Mouse (Mus musculus) gastrocnemius, adult 2 months (tissue): ENCODE results near the gene Rbm28. TPM values are rescaled to one million over a fixed set of nuclear protein-coding genes. Genes with fewer than 3 reads are reported as not detected.
A peak's percentile ranks its signal among the peaks of the same experiment; 100 is the strongest.
"Not testable (repeated sequence)": the region's sequence is repeated elsewhere in the genome, so short reads cannot be mapped to it uniquely, and the experiment has no call there.

Experiments used
- DNase-seq: peaks from one replicate; pipeline ENCODE4 v3.0.0; 2022
- H3K27ac ChIP-seq: fragments of 200-600 bp; 2 replicates; pipeline ENCODE4 v1.8.1; 2022; ENCODE audit warnings: mild to moderate bottlenecking
- H3K4me3 ChIP-seq: fragments of 200-600 bp; 2 replicates; pipeline ENCODE4 v1.8.1; 2022; ENCODE audit warnings: mild to moderate bottlenecking, moderate library complexity
- CTCF ChIP-seq: fragments of 200-600 bp; IDR thresholded peaks from 2 replicates; pipeline ENCODE4 v1.8.1; 2022; ENCODE audit warnings: antibody characterized with exemption, mild to moderate bottlenecking, moderate library complexity
- intact Hi-C: fragments of 180-260 bp; cut with DNase I; formaldehyde crosslinking; loops from one replicate; pipeline ENCODE4 v1.15.1; 2025
- total RNA-seq, 2 experiments: library from RNA; stranded (reverse); gene quantifications; 2 replicates each; pipeline ENCODE4 v1.2.3; 2021

Gene Rbm28
- total RNA-seq, 2 experiments from 2014 or later, result 16.3 to 18.4 TPM

DNA sequence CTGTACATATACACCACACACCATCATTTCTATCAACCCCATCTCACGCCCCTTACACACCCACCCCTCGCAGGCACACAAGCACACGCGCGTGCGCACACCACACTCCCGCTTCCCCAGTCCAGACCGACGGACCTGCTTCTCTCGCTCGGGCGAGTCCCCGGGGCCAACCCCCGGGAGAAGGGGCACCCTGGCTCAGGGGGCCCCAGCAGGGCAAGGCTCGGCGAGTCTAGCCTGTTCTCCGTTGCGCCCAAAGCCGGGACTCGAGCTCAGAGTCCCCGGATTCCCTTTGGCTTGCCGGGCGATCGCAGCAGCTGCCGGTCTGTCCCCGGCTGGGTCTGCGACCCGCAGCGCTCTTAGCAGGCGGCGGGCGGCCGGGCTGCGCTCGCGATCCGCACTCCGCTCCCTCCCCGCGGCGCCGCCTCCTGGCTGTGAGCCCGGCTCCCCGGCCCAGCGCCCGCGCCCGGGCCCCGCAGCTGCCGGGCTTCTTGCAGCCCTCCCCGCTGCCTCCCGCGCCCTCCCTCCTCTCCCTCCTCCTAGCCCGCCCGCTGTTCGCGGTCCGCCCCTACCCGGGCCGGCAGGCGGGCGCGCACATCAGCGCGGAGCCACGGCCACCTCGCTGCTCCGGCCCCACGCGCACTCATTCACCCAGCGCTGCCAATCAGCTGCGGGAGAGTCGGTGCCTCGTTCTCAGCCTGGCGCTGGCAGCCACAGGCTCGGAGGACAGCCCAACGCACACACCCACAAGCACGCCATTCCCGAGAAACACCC, 14.3 kb upstream of the Rbm28 start, which contains the start of gene Prrt4:
Gene Prrt4, minus strand, starts transcription at position 697 of the 771 bp plus-strand sequence.
- DNase-seq, result peak; percentile 81
- Histone ChIP-seq H3K4me3 (peak within 1 kb of the TSS; percentile 81), H3K27ac (peak within 1 kb of the TSS; percentile 71)
- no peak for TF ChIP-seq CTCF
- intact Hi-C loops, result no loop called here

DNA sequence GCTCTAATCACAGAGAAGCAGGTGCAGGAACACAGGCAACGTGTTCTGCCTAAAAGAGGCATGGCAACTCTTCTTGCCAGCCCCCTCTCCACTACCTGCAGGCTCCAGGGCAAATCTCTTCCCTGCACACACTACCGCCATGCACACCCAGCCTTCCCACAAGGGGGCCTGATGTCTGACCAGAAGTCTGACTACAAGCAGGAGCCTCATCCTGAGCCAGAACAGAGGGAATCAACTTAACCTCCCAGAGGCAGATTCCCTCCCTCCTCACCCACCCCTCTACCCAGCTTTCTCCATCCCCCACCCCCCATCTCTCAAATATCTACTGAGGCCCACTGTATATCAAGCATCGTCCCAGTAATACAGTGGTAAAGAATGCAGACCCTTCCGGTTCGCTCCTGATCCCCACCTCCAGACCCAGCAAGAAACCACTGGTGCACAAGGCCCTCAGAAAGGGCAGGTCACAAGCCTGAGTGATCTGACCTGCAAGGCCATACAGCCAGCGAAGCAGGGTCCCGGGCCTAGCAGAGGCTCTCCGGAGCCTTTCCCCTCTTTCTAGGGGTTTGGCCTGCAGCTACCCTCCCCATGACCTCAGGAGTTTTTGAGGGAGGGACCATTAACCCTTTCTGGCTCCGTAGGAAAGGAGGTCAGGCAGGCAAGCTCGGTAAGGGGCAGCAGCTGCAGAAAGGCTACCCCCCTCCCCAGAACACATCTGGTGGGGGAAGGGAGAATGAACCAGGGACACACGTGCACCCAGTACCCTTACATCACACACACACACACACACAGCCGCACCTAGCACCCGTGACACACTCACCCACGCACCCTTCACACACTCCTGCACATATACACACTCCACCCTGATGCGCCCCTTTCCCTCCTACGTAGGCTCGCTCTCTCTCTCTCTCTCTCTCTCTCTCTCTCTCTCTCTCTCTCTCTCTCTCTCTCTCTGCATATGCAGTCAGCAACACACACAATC, 13.4 kb upstream of the Rbm28 start:
- no peak; the same call in 1 of the 2 replicates for TF ChIP-seq CTCF
- intact Hi-C loops, result no loop called here
- DNase-seq, result no peak
- H3K4me3 ChIP-seq, result peak overlapping the region; percentile 81
- H3K27ac ChIP-seq, result no peak overlapping the region

DNA sequence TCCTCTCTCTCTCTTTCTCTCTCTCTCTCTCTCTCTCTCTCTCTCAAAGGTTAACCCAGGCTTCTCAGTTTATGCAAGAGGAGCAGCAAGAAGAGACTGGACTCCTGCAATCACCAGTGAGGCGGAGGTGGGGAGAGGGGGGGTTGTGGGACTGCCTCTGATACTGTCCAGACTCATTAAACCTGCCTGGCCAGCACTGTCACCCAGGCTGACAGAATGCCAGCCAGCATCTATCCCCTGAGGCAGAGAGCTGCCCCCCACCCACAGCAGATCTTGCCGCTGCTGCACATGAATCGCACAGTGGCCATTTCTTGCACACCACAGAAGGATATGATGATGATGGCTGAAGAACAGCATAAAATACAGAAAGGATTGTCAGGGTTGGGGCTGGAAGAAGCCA, 10.3 kb upstream of the Rbm28 start:
- no peak for TF ChIP-seq CTCF
- intact Hi-C loops, result no loop called here
- H3K27ac ChIP-seq, result no peak overlapping the region
- no peak overlapping the region for H3K4me3 ChIP-seq
- no peak for DNase-seq

DNA sequence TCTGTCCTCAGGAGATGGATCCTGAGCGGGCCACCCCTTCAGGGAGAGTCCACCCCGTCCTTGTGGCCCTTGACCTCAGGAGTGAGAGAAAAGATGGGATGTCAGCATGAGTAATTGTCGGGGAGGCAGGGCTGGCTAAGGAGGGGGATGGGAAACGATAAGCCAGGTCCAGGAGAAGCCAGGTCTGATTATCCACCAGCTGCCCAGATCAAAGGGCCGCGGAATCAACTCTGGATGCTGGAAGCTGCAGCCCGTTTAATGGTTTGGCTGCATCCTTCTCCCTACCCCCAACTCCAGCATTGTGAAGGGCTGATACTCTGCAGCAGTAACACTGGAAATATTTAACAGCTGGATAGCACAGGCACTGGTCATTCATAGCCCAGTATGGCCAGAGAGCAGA, 9.6 kb upstream of the Rbm28 start:
- DNase-seq, result no peak
- TF ChIP-seq CTCF, result no peak
- Histone ChIP-seq H3K4me3 (no peak overlapping the region), H3K27ac (no peak overlapping the region)
- intact Hi-C loops, result no loop called here

DNA sequence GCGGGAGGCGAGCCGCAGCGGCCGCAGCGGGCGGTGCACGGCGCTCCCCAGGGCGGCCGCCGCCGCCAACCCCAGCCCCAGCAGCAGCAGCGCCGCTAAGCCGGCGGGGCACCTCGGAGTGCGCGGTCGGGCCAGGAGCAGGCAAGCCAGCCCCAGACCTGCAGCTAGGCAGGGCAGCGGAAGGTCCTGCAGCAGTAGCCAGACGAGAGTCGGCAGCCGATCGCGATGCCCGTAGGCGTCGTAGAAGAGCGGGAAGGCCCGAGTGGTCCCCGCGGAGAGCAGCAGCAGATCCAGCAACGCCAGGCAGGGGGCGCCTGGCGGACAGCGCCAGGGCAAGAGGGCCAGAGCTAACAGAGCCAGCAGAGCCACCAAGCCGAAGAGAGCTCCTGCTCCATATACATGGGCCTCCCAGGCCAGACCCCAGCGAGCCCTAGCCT, 6.2 kb upstream of the Rbm28 start:
- Histone ChIP-seq H3K4me3 (peak overlapping the region; percentile 78), H3K27ac (peak overlapping the region; percentile 35; the same call in 1 of the 2 replicates)
- intact Hi-C loops, result loop anchor here (1.0 kb wide), 1 partner anchor 27 kb away; no protein-coding TSS in a partner anchor
- DNase-seq, result peak; percentile 84
- TF ChIP-seq CTCF, result no peak; the same call in 1 of the 2 replicates

DNA sequence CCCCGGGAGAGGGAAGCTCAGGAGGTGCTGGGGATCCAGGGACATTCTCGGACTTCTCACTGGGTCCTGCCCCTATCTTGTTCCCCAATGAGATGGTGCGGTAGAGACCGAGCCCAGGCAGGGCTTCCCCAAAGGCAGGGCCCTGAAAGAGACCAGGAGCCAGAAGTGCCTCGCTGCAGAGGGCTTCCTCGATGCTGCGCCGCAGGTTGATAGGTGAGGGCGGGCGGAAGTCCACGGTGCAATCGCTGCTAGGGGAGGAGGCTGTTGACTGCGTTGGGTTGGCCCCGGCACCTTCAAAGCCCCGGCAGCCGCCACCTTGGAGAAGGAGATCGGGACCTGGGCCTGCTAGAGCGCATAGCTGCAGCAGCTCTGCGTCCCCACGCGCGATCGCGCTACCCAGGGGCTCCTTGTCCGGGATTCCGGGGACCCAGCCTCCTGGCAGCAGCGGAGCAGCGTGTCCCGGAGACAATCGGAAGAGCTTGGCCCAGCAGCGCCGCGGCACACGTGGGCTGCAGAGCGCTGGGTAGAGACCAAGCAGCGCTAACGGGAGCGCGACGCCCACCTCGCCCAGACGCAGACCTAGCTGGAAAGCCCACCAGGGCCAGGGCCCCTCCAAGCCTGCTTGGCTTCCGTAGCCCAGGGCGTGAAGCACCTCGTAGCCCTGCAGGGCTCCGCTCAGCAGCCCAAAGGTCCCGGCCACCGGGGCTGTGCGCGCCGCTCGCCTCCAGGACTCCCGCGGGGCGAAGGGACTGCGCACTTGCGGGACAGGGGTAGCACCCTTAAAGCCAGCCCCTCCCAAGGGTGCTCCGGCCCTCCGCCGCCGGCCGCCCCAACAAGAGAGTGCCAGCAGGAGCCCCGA, 5.5 kb upstream of the Rbm28 start:
- no peak for TF ChIP-seq CTCF
- intact Hi-C loops, result no loop called here
- Histone ChIP-seq H3K4me3 (peak overlapping the region; percentile 78), H3K27ac (peak overlapping the region; percentile 35; the same call in 1 of the 2 replicates)
- DNase-seq, result peak; percentile 29

DNA sequence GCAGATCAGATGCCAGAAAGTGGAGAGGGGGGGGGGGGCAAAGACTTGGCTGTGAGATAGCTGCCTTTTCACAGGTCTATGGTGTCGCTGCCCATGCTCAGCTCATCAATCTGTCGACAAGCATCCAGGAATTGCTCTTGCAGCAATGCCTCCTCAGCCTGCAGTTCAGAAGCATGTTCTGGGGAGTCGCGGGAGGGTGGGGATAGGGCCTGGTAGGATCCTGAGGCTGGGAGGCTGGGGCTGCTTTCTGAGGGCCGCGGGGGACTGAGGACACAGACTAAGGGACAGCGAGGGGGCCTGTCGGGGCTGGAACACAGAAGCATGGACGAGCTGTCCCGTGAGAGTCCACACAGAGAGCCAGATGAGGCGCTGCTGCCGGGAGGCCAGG, 4.9 kb upstream of the Rbm28 start:
- no peak for TF ChIP-seq CTCF
- H3K4me3 ChIP-seq, result peak overlapping the region; percentile 78; the same call in 1 of the 2 replicates
- DNase-seq, result peak; percentile 27
- intact Hi-C loops, result no loop called here
- no peak overlapping the region for H3K27ac ChIP-seq

DNA sequence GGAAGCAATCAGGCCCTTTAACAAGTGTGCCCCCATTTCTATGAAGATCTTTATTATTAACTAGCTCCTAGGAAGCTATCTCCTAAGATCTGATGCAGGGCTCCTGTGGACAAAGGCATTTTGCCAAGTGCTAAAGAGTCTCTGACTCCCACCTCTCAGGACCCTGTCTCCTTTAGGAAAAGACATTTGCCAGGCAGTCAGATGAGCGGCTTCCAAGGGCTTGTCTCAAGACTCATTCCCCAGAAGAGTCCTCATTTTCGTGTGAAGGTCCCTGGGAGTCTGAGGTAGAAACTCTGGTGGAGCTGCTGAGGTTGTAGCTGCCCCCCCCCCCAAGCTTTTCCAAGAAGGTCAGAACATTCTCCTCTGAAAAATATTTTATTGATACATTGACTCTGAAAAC, 4.1 kb upstream of the Rbm28 start:
- H3K27ac ChIP-seq, result no peak overlapping the region
- TF ChIP-seq CTCF, result no peak
- H3K4me3 ChIP-seq, result no peak overlapping the region
- intact Hi-C loops, result no loop called here
- no peak for DNase-seq

DNA sequence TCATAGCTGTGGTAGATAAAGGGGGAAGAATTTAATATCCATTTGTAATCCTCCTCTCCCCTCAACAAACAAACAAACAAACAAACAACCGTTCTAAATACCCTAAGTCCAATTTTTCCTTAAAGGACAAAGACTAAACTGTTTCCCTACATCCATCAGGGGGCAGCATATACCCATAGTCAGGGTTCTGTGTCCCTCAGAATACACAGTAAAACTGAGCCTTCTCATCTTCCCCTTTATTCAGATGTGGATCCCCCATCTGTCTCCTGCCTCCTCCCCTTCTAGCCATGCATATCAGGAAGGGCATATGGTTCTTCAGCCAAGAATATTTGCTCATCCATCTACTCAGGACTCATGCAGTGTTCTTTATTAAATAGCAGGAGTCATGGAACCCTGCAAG, 1.4 kb upstream of the Rbm28 start:
- intact Hi-C loops, result loop anchor here (1.0 to 2.0 kb wide), 3 partner anchors 32 to 113 kb away; partner anchors contain the start of gene Fam71f2
- H3K4me3 ChIP-seq, result no peak overlapping the region
- no peak for DNase-seq
- H3K27ac ChIP-seq, result no peak overlapping the region
- peak; percentile 72 for TF ChIP-seq CTCF

DNA sequence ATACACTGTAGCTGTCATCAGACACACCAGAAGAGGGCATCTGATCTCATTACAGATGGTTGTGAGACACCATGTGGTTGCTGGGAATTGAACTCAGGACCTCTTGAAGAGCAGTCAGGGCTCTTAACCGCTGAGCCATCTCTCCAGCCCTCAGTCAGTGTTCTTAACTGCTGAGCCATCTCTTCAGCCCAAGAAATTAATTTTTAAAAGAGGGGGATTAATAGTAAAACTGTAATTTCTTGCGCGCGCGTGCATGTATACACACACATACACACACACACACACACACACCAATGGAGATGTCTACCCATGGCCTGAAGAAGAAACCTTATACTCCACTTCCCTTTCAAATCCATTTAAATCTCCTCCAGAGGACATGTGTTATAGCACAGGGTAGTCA, 3.5 kb downstream of the Rbm28 start:
- intact Hi-C loops, DNase-seq, H3K4me3 ChIP-seq, H3K27ac ChIP-seq: not testable (repeated sequence)

DNA sequence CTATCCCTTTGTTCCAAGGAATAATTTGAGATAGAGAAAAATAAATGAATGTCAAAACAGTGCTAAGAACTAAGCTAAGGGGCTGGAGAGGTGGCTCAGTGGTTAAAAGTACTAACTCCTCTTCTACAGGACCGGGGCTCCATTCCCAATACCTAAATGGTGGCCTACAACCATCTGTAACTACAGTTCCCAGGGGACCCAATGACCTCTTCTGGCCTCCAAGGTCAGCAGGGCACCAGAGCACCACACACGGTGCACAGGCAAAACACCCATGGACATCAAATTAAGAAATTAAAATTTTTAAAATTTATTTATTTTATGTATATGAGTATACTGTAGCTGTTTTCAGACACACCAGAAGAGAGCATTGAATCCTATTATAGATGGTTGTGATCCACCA, 4.0 kb downstream of the Rbm28 start:
- intact Hi-C loops, result no loop called here
- H3K27ac ChIP-seq, result no peak overlapping the region
- no peak for TF ChIP-seq CTCF
- DNase-seq, result no peak
- no peak overlapping the region for H3K4me3 ChIP-seq

DNA sequence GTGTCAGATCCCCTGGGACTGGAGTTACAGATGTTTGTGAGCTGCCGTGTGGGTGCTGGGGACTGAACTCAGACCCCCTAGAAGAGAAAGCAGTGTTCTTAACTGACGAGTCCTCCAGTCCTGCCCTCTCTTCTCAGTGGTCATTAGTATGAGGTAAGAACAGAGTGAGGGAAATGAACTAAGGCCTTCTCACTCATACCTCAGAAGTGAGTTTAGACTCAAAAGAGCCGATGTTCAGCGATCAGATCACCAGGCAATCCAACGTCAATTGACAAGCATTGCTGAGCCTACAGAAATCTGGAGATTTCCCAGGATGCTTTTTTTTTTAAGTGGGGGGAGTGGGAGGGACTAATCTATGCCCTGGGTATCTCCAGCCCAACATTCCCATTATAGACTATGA, 8.5 kb downstream of the Rbm28 start:
- H3K27ac ChIP-seq, result no peak overlapping the region
- DNase-seq, result no peak

More for the DNA sequence above, 8.5 kb downstream of the Rbm28 start:
- H3K4me3 ChIP-seq, result no peak overlapping the region
- intact Hi-C loops, result no loop called here
- TF ChIP-seq CTCF, result no peak
